ENCODE assay signal across 11 mouse cellular contexts in genomic region chr5:140250370-140250769, GRCm38 (mm10).
A peak's percentile ranks its signal among the peaks of the same experiment; 100 is the strongest.
DNase-seq lines count a peak whose midpoint lies in the region; TF ChIP-seq lines count a peak whose summit lies in the region.
"Had no signal": no experiment of that assay in that cellular context is flagged by ENCODE, and none has a peak within 500 bp of the region (broad histone marks: within the 10 kb centered on the region; RNA-seq: fewer than 3 reads in every experiment).

No protein-coding gene starts in this region.

- peak; percentile 63 for TF ChIP-seq CTCF in heart, adult 2 months (IDR thresholded peaks at IDR 0.05)

- H3K27ac ChIP-seq in heart, adult 2 months, result no peak overlapping the region
- H3K27ac ChIP-seq: liver, embryonic 13.5 days had no signal

- H3K9ac ChIP-seq in heart, adult 2 months (ENCODE audit: low read depth, low read length), result no peak overlapping the region
- H3K9ac ChIP-seq: liver, embryonic 13.5 days had no signal

- no peak for DNase-seq in heart, adult 2 months
- no peak for DNase-seq in heart, postnatal 36 days
- peak; percentile 18 to 30 for DNase-seq in left cerebral cortex, adult 18-20 months (ENCODE audit: low spot score in 2 of 2)
- DNase-seq in left cerebral cortex, adult 11 months (ENCODE audit: low spot score), result no peak
- peak; percentile 49 to 63 for DNase-seq in right cerebral cortex, postnatal 10 days (ENCODE audit: low spot score in 2 of 2)
- no peak for DNase-seq in right cerebral cortex, adult 18-20 months
- no peak for DNase-seq in embryo, embryonic 10 days (ENCODE audit: low spot score)
- DNase-seq in kidney, postnatal 36 days, result no peak
- DNase-seq: adrenal gland, adult 8-10 months; liver, embryonic 13.5 days had no signal

- no peak for TF ChIP-seq POLR2A in heart, adult 2 months (IDR thresholded peaks at IDR 0.05; ENCODE audit: insufficient read depth, low read depth, low read length)

- H3K4me1 ChIP-seq in heart, adult 2 months (ENCODE audit: control insufficient read depth, insufficient read depth, low read length), result no peaks in the 10 kb centered on the region

- no peak for TF ChIP-seq EP300 in heart, adult 2 months (IDR thresholded peaks at IDR 0.05; ENCODE audit: insufficient read depth, low read depth, low read length)

- H3K27me3 ChIP-seq in heart, adult 2 months (ENCODE audit: control insufficient read depth, insufficient read depth, low read length), result no peaks in the 10 kb centered on the region
- H3K27me3 ChIP-seq: liver, embryonic 13.5 days; Patski had no signal

- intact Hi-C loops in heart, adult 2 months (cut with DNase I), result loop anchor here (5.0 kb wide), 1 partner anchor 53 kb away; no protein-coding TSS in a partner anchor
- intact Hi-C loops in heart, postnatal 36 days (cut with DNase I), result loop anchor here (5.0 kb wide), 1 partner anchor 53 kb away; no protein-coding TSS in a partner anchor

- 80% methylated on average over 3 of the region's 3 CpGs for WGBS in heart, adult 2 months

- H3K4me3 ChIP-seq in heart, adult 2 months, result no peak overlapping the region
- H3K4me3 ChIP-seq: liver, embryonic 13.5 days had no signal

- H3K36me3 ChIP-seq in heart, adult 2 months (ENCODE audit: control insufficient read depth, insufficient read depth, low read length), result no peaks in the 10 kb centered on the region

- H3K79me2 ChIP-seq in heart, adult 2 months (replicated peaks; ENCODE audit: control insufficient read depth, insufficient read depth, low read length), result no peaks in the 10 kb centered on the region

Comparison
In these comparisons a context has a peak if more than half of its experiments do, and no peak if none do; other contexts are left out.
1. DNase-seq: peak in left cerebral cortex, adult 18-20 months (2 of 2) and right cerebral cortex, postnatal 10 days (2 of 2); none in heart, adult 2 months (0 of 2), heart, postnatal 36 days (0 of 2), left cerebral cortex, adult 11 months (single experiment), right cerebral cortex, adult 18-20 months (single experiment), embryo, embryonic 10 days (single experiment) and kidney, postnatal 36 days (0 of 2).